9 mouse cellular contexts compared by ENCODE assay signal in the genomic region with DNA sequence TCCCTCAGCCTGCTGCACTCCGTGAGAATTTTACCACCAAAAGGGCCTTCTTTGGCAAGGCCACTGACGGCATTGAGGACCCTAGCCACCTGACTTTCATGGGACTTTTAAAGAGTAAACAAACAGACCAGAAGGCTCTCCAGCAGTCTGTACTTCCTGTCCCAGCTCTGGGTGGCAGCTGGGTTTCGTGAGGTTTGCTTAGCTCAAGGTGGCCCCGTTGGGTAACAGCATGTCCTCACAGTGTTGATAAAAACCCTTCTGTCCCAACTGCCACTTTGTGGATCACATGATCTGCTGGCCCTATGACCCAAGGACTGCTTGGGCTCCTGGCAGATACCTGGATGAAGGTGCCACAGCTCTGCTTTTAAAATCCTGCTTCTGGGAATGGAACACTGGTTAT. TPM values are rescaled to one million over a fixed set of nuclear protein-coding genes. Genes with fewer than 3 reads are reported as not detected.
DNase-seq lines count a peak whose midpoint lies in the region; ATAC-seq and TF ChIP-seq lines count a peak whose summit lies in the region.
"Had no signal": no experiment of that assay in that cellular context is flagged by ENCODE, and none has a peak within 500 bp of the region (broad histone marks: within the 10 kb centered on the region; RNA-seq: fewer than 3 reads in every experiment).

No protein-coding gene starts in this region.

- no peak overlapping the region for H3K4me2 ChIP-seq in midbrain, embryonic 11.5 days
- no peak overlapping the region for H3K4me2 ChIP-seq in midbrain, postnatal 0 days (ENCODE audit: low read depth, low read length, poor library complexity, severe bottlenecking)

- H3K4me1 ChIP-seq in liver, adult 2 months (ENCODE audit: control insufficient read depth, insufficient read depth, low read length): peaks cover 18% of the 10 kb centered on the region
- no peaks in the 10 kb centered on the region for H3K4me1 ChIP-seq in midbrain, embryonic 11.5 days (ENCODE audit: control insufficient read depth, insufficient read depth, low read length)
- H3K4me1 ChIP-seq in midbrain, postnatal 0 days (ENCODE audit: insufficient read depth, low read length): no peaks in the 10 kb centered on the region

- no peak for TF ChIP-seq CTCF in liver, adult 2 months (IDR thresholded peaks at IDR 0.05; ENCODE audit: low read depth, low read length)
- no peak for TF ChIP-seq CTCF in gastrocnemius, adult 2 months (IDR thresholded peaks at IDR 0.05)
- TF ChIP-seq CTCF in midbrain, postnatal 0 days (IDR thresholded peaks at IDR 0.05): no peak

- peak overlapping the region; percentile 99 for H3K27ac ChIP-seq in liver, adult 2 months (replicated peaks; ENCODE audit: insufficient read depth, low read depth, low read length)
- H3K27ac ChIP-seq in gastrocnemius, adult 2 months: no peak overlapping the region
- no peak overlapping the region for H3K27ac ChIP-seq in midbrain, embryonic 11.5 days (ENCODE audit: low read depth, low read length)
- H3K27ac ChIP-seq in midbrain, postnatal 0 days (ENCODE audit: low read depth, low read length): no peak overlapping the region

- 12% methylated on average over 4 of the region's 4 CpGs for WGBS in liver, adult 2 months
- WGBS in midbrain, embryonic 11.5 days: 80% methylated on average over 4 of the region's 4 CpGs
- 89% methylated on average over 4 of the region's 4 CpGs for WGBS in midbrain, postnatal 0 days

- H3K9me3 ChIP-seq in midbrain, embryonic 11.5 days (ENCODE audit: control insufficient read depth, low read length): no peaks in the 10 kb centered on the region
- no peaks in the 10 kb centered on the region for H3K9me3 ChIP-seq in midbrain, postnatal 0 days (ENCODE audit: low read length)

- H3K4me3 ChIP-seq in liver, adult 2 months (ENCODE audit: insufficient read depth, low read depth, low read length): peak overlapping the region; percentile 6; the same call in 1 of the 2 replicates
- no peak overlapping the region for H3K4me3 ChIP-seq in gastrocnemius, adult 2 months
- no peak overlapping the region for H3K4me3 ChIP-seq in midbrain, embryonic 11.5 days (ENCODE audit: low read depth, low read length)
- no peak overlapping the region for H3K4me3 ChIP-seq in midbrain, postnatal 0 days (ENCODE audit: low read depth, low read length)

- TF ChIP-seq POLR2A in liver, adult 2 months (IDR thresholded peaks at IDR 0.05; ENCODE audit: extremely low read depth, insufficient read depth, low read length): no peak

- no peaks in the 10 kb centered on the region for H3K79me2 ChIP-seq in liver, adult 2 months (ENCODE audit: control insufficient read depth, insufficient read depth, low read length)

- DNase-seq in liver, adult 2 months (ENCODE audit: extremely low read depth, low read depth, low spot score): peak; percentile 99
- no peak for DNase-seq in liver
- DNase-seq in kidney, postnatal 14 days: peak; percentile 35
- peak; percentile 66 to 71 for DNase-seq in natural killer cell, adult 2 months (ENCODE audit: low spot score in 2 of 2)
- DNase-seq in gastrocnemius, adult 2 months: no peak
- DNase-seq in midbrain, embryonic 11.5 days (ENCODE audit: low spot score, missing footprints): no peak
- no peak for DNase-seq in midbrain, postnatal 0 days (ENCODE audit: low spot score)
- no peak for DNase-seq in left cerebral cortex, postnatal 4 days

- intact Hi-C loops in gastrocnemius, adult 2 months (cut with DNase I): no loop called here
- intact Hi-C loops in left cerebral cortex, postnatal 4 days (cut with DNase I): no loop called here

- no peaks in the 10 kb centered on the region for H3K36me3 ChIP-seq in liver, adult 2 months (ENCODE audit: control insufficient read depth, insufficient read depth, low read length)
- H3K36me3 ChIP-seq in midbrain, embryonic 11.5 days (ENCODE audit: control insufficient read depth, insufficient read depth, low read length): no peaks in the 10 kb centered on the region
- no peaks in the 10 kb centered on the region for H3K36me3 ChIP-seq in midbrain, postnatal 0 days (ENCODE audit: insufficient read depth, low read length)

- ATAC-seq in midbrain, embryonic 11.5 days (ENCODE audit: low FRiP score): no peak
- no peak for ATAC-seq in midbrain, postnatal 0 days (ENCODE audit: low FRiP score)
- ATAC-seq: midbrain, embryonic 16.5 days had no signal

- H3K27me3 ChIP-seq in liver, adult 2 months (ENCODE audit: control insufficient read depth, insufficient read depth, low read length): no peaks in the 10 kb centered on the region
- H3K27me3 ChIP-seq in midbrain, embryonic 11.5 days (ENCODE audit: control insufficient read depth, insufficient read depth, low read length): no peaks in the 10 kb centered on the region
- no peaks in the 10 kb centered on the region for H3K27me3 ChIP-seq in midbrain, postnatal 0 days (ENCODE audit: insufficient read depth, low read length)

- peak overlapping the region; percentile 72 for H3K9ac ChIP-seq in liver, adult 2 months (ENCODE audit: low read depth, low read length)
- H3K9ac ChIP-seq in midbrain, embryonic 11.5 days (ENCODE audit: low read length): no peak overlapping the region
- no peak overlapping the region for H3K9ac ChIP-seq in midbrain, postnatal 0 days (replicated peaks; ENCODE audit: low read length, poor library complexity, severe bottlenecking)

RNA-seq across cellular contexts. Expression of gene Slc12a3, which starts 25.6 kb away (rescaled TPM):
- total RNA-seq in liver, adult 2 months (2014; rRNA removed): 0.18 and 0.47 TPM in 2 replicates
- 0.04 and 0.05 TPM in 2 replicates for polyA plus RNA-seq in liver, adult 2 months (2012; rRNA removed)
- not detected for total RNA-seq in gastrocnemius, adult 2 months (2021)
- polyA plus RNA-seq in midbrain, embryonic 11.5 days (2014; fragmentation: Nextera tagmentation; extraction: Ambion mirVana): not detected in 2 replicates
- not detected in 2 replicates for total RNA-seq in midbrain, postnatal 0 days (2014; rRNA removed)
- 0.05 and 0.17 TPM in 2 replicates for polyA plus RNA-seq in midbrain, postnatal 0 days (2015; fragmentation: Nextera tagmentation; extraction: Ambion mirVana)
- total RNA-seq in left cerebral cortex, postnatal 4 days (2021): under 1 TPM; 0.28 to 0.54 TPM
- polyA plus RNA-seq: midbrain, embryonic 16.5 days had no signal

RNA-seq across cellular contexts. Expression of gene Herpud1, which starts 31.7 kb away (rescaled TPM):
- total RNA-seq in liver, adult 2 months (2014; rRNA removed): 575 and 759 TPM in 2 replicates
- polyA plus RNA-seq in liver, adult 2 months (2012; rRNA removed): 421 and 468 TPM in 2 replicates
- 100 to 1,000 TPM; 111 to 117 TPM for total RNA-seq in gastrocnemius, adult 2 months (2021)
- polyA plus RNA-seq in midbrain, embryonic 11.5 days (2014; fragmentation: Nextera tagmentation; extraction: Ambion mirVana): 56.8 and 60.4 TPM in 2 replicates
- total RNA-seq in midbrain, postnatal 0 days (2014; rRNA removed): 86.1 and 87.1 TPM in 2 replicates
- polyA plus RNA-seq in midbrain, postnatal 0 days (2015; fragmentation: Nextera tagmentation; extraction: Ambion mirVana): 71.0 and 80.4 TPM in 2 replicates
- 10 to 100 TPM; 34.4 to 36.1 TPM for total RNA-seq in left cerebral cortex, postnatal 4 days (2021)

Comparison
In these comparisons a context has a peak if more than half of its experiments do, and no peak if none do; other contexts are left out.
1. DNase-seq: peak in liver, adult 2 months (single experiment), kidney, postnatal 14 days (single experiment) and natural killer cell, adult 2 months (2 of 2); none in liver (single experiment), gastrocnemius, adult 2 months (single experiment), midbrain, embryonic 11.5 days (single experiment), midbrain, postnatal 0 days (single experiment) and left cerebral cortex, postnatal 4 days (single experiment).